Mouse (Mus musculus) lung, postnatal 0 days (tissue): ENCODE data around the gene Wnt8b. TPM values are rescaled to one million over a fixed set of nuclear protein-coding genes. Genes with fewer than 3 reads are reported as not detected.
"Not testable (repeated sequence)": the region's sequence is repeated elsewhere in the genome, so short reads cannot be mapped to it uniquely, and the experiment has no call there.

Source experiments
- ATAC-seq: fragments of 200-750 bp; cut with Nextera tagmentation; 2 replicates; pipeline ENCODE4 v1.8.0; 2017; ENCODE audit warnings: moderate library complexity
- DNase-seq: peaks from one replicate; pipeline ENCODE4 v3.0.0-alpha.2; 2016; ENCODE audit warnings: low spot score
- H3K27ac ChIP-seq: fragments of 300-500 bp; sonication (generic); 2 replicates; pipeline ENCODE4 v1.5.1; 2014; ENCODE audit warnings: antibody characterized with exemption, mild to moderate bottlenecking, low read length, mixed read lengths
- H3K27me3 ChIP-seq: fragments of 300-500 bp; sonication (generic); replicated peaks from 2 replicates; pipeline ENCODE4 v1.6.1; 2014; ENCODE audit warnings: low read length, mixed read lengths; ENCODE audit not compliant: insufficient read depth
- H3K36me3 ChIP-seq: fragments of 300-500 bp; sonication (generic); 2 replicates; pipeline ENCODE4 v1.6.1; 2014; ENCODE audit warnings: low read length, mixed read lengths; ENCODE audit not compliant: insufficient read depth
- H3K4me1 ChIP-seq: fragments of 300-500 bp; sonication (generic); 2 replicates; pipeline ENCODE4 v1.6.1; 2014; ENCODE audit warnings: antibody characterized with exemption, low read depth, low read length, mixed read lengths; ENCODE audit not compliant: insufficient read depth
- H3K4me2 ChIP-seq: fragments of 300-500 bp; sonication (generic); replicated peaks from 2 replicates; pipeline ENCODE4 v1.6.1; 2014; ENCODE audit warnings: low read depth, mild to moderate bottlenecking, low read length, moderate library complexity, mixed read lengths
- H3K4me3 ChIP-seq: fragments of 300-500 bp; sonication (generic); 2 replicates; pipeline ENCODE4 v1.5.1; 2014; ENCODE audit warnings: low read depth, low read length
- H3K9ac ChIP-seq: fragments of 300-500 bp; sonication (generic); replicated peaks from 2 replicates; pipeline ENCODE4 v1.6.1; 2014; ENCODE audit warnings: low read depth, mild to moderate bottlenecking
- H3K9me3 ChIP-seq: fragments of 300-500 bp; sonication (generic); 2 replicates; pipeline ENCODE4 v1.6.1; 2016; ENCODE audit warnings: low read length, mixed read lengths
- CTCF ChIP-seq: IDR thresholded peaks from 2 replicates; pipeline ENCODE4 v1.5.1; 2016; ENCODE audit warnings: antibody characterized with exemption, mild to moderate bottlenecking
- EP300 ChIP-seq: IDR thresholded peaks from 2 replicates; pipeline ENCODE4 v1.6.1; 2016; ENCODE audit warnings: antibody characterized with exemption, mild to moderate bottlenecking, control low read depth
- WGBS: fragments of 180-500 bp; shearing (Covaris S2); extraction: QIAGEN DNeasy Blood & Tissue Kit; methylation state at CpG from one replicate; pipeline ENCODE4 v1.1.7; 2014; 5-methylcytosine and 5-hydroxymethylcytosine counted together
- polyA plus RNA-seq: library from polyadenylated mRNA; unstranded; fragments of >200 nt; fragmentation: Nextera tagmentation; extraction: Ambion mirVana; gene quantifications from 2 replicates; pipeline ENCODE4 v1.2.1, GENCODE M21; 2015

Gene Wnt8b
- polyA plus RNA-seq, 1 experiment from 2014 or later: not detected

- WGBS: 63% methylated on average over 13 of the region's 13 CpGs
- Histone ChIP-seq H3K4me1 (0 out of 2 replicates have a peak, but pooled peaks cover 3% of the 10 kb centered on the region), H3K4me3 (no peak overlapping the region), H3K9ac (no peak overlapping the region), H3K4me2 (no peak overlapping the region), H3K9me3 (no peaks in the 10 kb centered on the region), H3K27ac (0 out of 2 replicates have a peak overlapping the region, but pooled peaks have one; percentile 51), H3K27me3 (no peaks in the 10 kb centered on the region), H3K36me3 (no peaks in the 10 kb centered on the region)
- ATAC-seq: peak; percentile 32; the same call in 1 of the 2 replicates
- TF ChIP-seq CTCF: no peak
- peak; percentile 42; the same call in 1 of the 2 replicates for TF ChIP-seq EP300
- DNase-seq: peak; percentile 65
Measured at GRCm38 (mm10) chr19:44458696-44459095, 34.6 kb upstream of the Wnt8b start.

- no peak overlapping the region for H3K4me2 ChIP-seq
- H3K27me3 ChIP-seq: no peaks in the 10 kb centered on the region
- no peak overlapping the region for H3K4me3 ChIP-seq
- TF ChIP-seq EP300: no peak
- no peak overlapping the region for H3K9ac ChIP-seq
- WGBS: 75% methylated on average over 5 of the region's 5 CpGs
- no peak for ATAC-seq
- no peaks in the 10 kb centered on the region for H3K36me3 ChIP-seq
- H3K4me1 ChIP-seq: 0 out of 2 replicates have a peak, but pooled peaks cover 3% of the 10 kb centered on the region
- no peak for DNase-seq
- H3K9me3 ChIP-seq: no peaks in the 10 kb centered on the region
- no peak overlapping the region for H3K27ac ChIP-seq
Measured at GRCm38 (mm10) chr19:44460441-44460840, 32.8 kb upstream of the Wnt8b start.

GRCm38 (mm10) chr19:44461500-44461899 lies 31.8 kb upstream of the Wnt8b start:
- H3K36me3 ChIP-seq: no peaks in the 10 kb centered on the region
- DNase-seq (no peak), ATAC-seq (no peak)
- WGBS: 51% methylated on average over 4 of the region's 4 CpGs
- H3K9ac ChIP-seq: no peak overlapping the region
- H3K27ac ChIP-seq: no peak overlapping the region
- H3K4me3 ChIP-seq: no peak overlapping the region
- 0 out of 2 replicates have a peak, but pooled peaks cover 3% of the 10 kb centered on the region for H3K4me1 ChIP-seq
- H3K9me3 ChIP-seq: no peaks in the 10 kb centered on the region
- H3K27me3 ChIP-seq: no peaks in the 10 kb centered on the region
- H3K4me2 ChIP-seq: no peak overlapping the region
- TF ChIP-seq EP300 (no peak), CTCF (no peak)

- Histone ChIP-seq H3K4me2 (no peak overlapping the region), H3K9ac (no peak overlapping the region), H3K36me3 (no peaks in the 10 kb centered on the region), H3K27me3 (no peaks in the 10 kb centered on the region), H3K4me1 (0 out of 2 replicates have a peak, but pooled peaks cover 3% of the 10 kb centered on the region), H3K27ac (no peak overlapping the region), H3K9me3 (no peaks in the 10 kb centered on the region), H3K4me3 (no peak overlapping the region)
- ATAC-seq (no peak), DNase-seq (no peak)
- WGBS: 83% methylated on average over 4 of the region's 4 CpGs
- TF ChIP-seq EP300: no peak
- TF ChIP-seq CTCF: no peak
Measured at GRCm38 (mm10) chr19:44462141-44462540, 31.1 kb upstream of the Wnt8b start.

- not testable (repeated sequence) for H3K4me1 ChIP-seq, H3K4me3 ChIP-seq, ATAC-seq, H3K36me3 ChIP-seq, H3K27me3 ChIP-seq, H3K4me2 ChIP-seq, H3K9me3 ChIP-seq, H3K9ac ChIP-seq, H3K27ac ChIP-seq, DNase-seq
- WGBS: 87% methylated on average over 14 of the region's 14 CpGs
Measured at GRCm38 (mm10) chr19:44465960-44466525, 27.2 kb upstream of the Wnt8b start.

- peak; percentile 91 for DNase-seq
- no peak overlapping the region for H3K9ac ChIP-seq
- no peaks in the 10 kb centered on the region for H3K4me1 ChIP-seq
- ATAC-seq: peak; percentile 90
- 3% methylated on average over 10 of the region's 10 CpGs for WGBS
- H3K4me3 ChIP-seq: no peak overlapping the region
- no peak overlapping the region for H3K27ac ChIP-seq
- H3K9me3 ChIP-seq: no peaks in the 10 kb centered on the region
- H3K36me3 ChIP-seq: no peaks in the 10 kb centered on the region
- no peak overlapping the region for H3K4me2 ChIP-seq
- no peaks in the 10 kb centered on the region for H3K27me3 ChIP-seq
- TF ChIP-seq EP300 (no peak), CTCF (peak; percentile 100)
Measured at GRCm38 (mm10) chr19:44474158-44474557, 19.1 kb upstream of the Wnt8b start.
